Mouse (Mus musculus): ENCODE data around the gene Pitx1.

Gene Pitx1

DNA sequence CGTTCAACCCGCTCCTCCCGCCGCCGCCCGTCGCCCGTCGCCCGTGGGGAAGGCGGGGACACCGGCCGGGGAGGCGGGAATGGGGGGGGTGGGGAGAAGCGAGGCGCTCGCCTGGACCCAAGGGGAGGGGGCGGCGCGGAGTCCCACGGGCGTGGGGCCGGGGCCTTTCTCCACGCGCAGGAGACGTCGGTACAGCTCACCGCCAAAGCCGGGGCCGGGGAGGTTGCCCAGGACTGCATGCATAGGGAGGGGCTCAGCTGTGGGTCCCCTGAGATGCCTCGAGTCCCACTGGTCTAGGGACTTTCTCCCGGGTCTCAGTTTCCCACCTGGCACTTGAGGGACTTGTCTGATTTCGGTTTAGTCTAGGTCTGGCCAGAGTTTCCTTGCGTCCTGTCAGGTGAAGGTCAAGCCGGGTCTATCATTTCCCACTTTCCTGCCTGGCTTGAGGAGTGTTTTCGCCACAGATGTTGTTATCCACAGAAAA lies at the start of gene Pitx1:
Gene Pitx1, minus strand, starts transcription at position 51 of the 484 bp plus-strand sequence.
- DNase-seq (ENCODE audit: low read depth): no peak

DNA sequence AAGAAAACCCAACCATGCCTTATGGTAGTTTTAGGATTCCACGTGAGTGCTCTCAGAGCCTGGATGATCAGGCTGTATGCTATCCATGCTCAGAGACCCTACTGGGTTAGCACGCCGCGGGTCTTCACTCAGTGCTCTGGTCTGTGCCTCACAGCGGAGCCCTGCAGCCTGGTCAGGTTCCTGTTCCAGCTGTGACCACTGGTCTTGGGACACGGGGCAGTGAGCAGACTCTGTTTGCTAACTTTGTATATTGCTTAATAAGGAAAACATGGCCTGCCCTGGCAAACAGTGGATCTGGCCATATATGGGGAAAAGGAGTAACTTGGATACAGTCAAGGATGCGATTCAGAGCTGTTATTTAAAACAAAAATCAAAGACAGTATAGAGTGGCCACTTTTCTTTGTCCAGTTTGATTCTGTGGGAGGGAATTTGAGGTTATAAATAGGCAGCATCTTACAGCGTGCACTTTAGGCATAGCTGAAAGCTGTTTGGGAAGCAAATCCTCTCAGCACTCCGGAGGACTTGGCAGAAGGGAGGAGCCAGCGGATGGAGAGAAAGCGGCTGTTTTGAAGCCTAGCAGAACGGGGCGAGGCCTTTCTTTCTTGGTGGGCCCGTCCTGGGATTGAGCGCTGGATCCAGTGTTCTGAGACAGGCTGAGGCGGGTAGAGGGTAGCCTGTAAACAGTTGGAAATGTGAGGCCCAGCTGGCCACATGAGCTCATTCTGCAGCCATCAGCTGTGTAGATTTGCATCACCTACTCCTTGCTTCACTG lies 45.6 kb upstream of the Pitx1 start:
- no peak for DNase-seq (ENCODE audit: low read depth)

DNA sequence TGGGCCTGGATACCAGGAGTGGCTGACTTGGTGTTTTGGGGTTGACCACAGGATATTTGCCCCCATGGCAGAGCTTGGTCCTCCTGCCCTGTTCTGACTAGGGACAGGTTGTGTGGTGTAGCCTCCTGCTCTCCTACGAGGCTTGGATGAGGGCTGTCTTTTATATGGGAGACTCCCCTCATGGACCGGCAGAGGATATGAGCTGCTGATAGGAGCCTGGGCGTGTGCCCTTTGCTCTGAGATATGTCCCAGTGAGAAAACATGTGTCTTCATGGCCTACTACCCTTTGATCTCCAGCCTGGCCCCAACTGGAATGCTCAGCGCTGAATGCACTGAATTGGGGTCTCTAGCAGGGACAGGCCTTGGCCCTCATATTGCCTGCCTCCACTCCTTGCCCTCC lies 42.4 kb upstream of the Pitx1 start:
- no peak for DNase-seq (ENCODE audit: low read depth)

DNA sequence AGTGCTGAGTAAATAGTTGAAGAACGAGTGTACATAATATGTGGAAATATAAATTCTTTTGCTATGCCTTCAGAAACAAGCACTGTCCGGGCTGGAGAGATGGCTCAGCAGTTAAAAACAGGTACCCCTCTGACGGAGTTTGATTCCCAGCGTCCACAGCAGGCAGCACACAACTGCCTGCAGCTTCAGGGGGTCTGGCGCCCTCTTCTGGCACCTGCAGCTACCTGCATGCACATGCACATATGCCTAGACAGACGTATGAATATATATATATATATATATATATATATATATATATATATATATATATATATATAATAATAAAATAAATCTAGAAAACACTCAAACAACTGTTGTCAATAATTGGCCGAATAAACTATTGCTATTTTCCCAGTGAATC lies 35.4 kb upstream of the Pitx1 start:
- no peak for DNase-seq (ENCODE audit: low read depth)

DNA sequence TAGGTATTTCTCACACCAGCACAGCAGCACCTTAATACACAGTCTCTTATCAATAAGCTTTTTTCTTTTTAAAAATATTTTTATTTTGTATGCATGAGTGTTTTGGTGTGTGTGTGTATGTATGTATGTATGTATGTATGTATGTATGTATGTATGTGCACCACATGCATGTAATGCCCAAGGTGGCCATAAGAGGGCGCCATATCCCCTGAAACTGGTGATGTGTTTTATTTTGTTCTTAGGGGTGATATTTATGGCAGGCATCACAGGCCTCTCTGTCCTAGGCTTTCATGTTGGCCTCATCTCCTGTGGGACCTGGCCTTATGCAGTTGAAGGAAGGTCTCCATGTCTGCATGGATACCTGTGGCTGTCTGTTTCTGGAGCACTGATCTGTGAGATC lies 34.0 kb upstream of the Pitx1 start:
- DNase-seq (ENCODE audit: low read depth): no peak

DNA sequence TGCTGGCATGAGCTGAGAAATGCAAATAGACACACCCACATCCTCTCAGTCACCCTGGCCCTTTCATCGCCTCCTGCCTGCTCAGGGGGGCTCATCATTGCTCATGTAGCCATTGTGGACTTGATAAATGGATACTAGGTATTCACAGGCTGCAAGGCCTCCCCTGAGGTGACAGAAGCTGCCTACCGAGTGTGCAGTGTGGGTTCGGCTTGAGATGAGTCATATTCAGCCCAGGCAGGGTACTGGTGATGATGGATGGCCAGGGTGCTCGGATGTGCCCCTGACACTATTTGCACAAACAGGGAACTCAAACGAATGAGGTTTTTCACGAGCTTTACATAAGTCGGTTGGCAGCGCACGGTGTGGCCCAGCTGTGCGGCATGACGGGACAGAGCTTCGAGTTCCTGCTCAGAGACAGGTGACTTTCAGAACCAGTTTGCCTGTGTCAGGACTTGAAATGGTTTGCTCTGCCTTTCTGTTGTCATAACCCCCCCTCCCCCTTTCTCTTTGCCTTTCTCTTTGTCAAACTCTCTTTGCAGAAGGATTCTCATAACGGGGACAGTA lies 31.6 kb upstream of the Pitx1 start:
- DNase-seq (ENCODE audit: low read depth): no peak

DNA sequence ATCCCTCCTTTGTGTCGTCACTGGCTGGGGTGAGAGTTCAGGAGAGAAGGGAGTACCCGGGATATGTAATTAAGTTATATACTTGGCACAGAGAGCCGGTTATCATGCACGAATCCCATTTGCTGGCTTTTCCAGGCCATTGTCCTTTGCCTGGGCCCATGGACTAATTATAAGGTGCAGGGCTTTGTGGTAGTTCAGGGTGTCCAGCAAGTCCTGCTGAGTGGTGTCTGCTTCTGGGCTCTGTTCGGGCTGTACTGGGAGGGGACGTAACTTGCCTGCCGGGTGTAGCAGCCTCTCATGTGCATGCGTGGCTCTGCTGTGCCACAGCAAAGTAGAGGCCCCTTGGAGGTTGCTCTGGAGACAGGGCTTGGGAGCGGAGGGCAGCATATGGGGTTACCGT lies 24.5 kb upstream of the Pitx1 start:
- no peak for DNase-seq (ENCODE audit: low read depth)

DNA sequence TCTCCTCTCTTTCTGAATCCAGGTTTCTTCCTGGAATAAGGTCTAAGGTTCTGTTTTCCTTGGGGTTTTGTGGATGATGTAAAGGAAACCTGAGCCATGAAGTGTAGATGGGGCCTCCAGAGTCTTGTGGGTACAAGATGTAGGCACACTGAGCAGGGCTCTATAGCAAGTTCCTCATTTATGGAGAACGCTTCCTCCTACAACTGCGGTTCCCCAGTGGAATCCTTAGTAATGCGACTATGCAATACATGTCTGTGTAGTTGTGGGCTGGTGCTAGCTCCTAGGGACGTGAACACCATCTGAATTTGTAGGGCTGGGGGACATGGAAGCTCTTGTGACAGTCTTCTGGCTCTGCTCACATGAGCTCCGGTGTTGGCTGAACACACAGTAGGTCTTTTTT lies 22.5 kb upstream of the Pitx1 start:
- no peak for DNase-seq (ENCODE audit: low read depth)

DNA sequence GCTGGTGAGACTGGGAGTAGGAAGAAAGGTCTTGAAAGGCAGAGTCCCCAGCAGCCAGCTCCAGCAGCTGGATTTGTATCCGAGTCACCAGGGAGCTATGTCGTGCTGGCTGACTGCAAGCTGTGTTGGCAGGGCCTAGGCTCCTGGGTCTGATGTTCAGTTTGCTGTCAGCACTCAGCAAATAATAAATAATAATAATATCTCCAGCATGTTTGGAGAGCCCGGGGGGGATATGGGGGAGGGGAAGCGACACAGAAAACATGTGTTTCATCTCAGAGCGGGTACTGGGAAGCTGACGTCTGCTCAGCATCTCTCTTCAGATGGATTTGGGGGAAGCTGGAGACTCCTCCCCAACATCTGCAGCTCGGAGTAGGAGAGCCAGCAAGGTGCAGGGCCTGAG lies 19.8 kb upstream of the Pitx1 start:
- DNase-seq (ENCODE audit: low read depth): no peak

DNA sequence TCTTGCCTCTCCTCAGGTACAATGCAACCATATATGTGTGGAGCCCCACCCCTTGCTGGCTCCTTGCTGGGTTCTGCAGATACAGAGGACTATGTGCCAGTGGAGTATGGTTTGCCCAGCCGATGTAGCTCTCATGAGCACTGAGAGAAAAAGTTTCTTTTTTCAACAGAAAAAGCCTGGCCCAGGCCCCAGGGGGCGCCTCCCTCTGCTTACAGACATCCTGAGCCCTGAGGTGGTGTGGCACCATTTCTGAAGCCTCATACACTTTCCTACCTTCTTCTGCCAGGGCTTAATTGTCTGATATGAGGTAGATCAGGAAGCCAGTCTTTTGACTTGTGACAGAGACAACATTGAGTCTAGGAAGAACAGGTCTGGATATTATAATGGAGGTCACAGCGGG lies 16.2 kb upstream of the Pitx1 start:
- no peak for DNase-seq (ENCODE audit: low read depth)

DNA sequence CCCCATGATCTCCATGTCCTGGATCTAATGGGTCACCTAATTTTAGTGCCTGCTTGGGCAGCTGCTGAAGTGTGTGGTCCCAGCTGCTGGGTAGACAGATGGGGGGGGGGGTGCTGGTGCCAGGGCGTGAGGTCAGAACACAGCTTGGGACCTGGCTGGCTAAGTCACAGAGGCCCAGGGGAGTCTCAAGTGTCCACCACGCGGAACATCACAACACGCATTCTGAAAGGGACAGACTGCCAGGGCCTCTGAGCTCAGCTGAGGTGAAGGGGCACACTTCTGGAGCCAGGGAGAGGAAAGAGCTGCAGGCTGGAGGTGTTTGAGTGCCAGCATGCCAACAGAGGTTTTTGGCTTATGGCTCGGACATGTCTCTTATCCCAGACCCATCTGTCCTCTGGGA lies 14.7 kb upstream of the Pitx1 start:
- no peak for DNase-seq (ENCODE audit: low read depth)

DNA sequence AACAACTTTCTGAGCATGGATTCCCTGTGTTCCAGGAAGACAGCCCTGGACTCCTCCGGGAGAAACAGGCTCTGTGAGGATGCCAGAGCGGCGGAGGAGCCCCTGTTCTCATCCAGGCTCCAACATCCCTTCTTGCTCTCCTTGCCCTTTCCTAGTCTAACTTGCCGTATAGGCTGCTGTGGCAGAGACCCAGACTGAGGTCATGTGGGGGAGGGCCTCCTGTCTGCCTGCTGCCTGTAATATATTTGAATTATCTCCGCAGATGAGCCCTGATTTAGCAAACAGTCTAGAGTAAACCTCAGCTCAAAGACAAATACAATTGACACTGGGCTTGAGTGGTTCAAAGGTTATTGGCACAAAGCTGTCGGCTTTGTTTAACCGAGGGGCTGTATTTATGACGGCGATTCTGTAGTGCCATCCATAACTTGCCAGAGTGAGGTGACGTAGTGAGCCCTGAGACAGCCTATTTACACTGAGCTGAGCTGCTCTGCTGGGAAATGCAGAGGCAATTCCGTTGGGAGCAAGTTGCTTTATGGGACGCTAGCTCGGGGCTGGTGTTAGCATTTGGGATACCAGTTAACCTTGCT lies 12.7 kb upstream of the Pitx1 start:
- no peak for DNase-seq (ENCODE audit: low read depth)

DNA sequence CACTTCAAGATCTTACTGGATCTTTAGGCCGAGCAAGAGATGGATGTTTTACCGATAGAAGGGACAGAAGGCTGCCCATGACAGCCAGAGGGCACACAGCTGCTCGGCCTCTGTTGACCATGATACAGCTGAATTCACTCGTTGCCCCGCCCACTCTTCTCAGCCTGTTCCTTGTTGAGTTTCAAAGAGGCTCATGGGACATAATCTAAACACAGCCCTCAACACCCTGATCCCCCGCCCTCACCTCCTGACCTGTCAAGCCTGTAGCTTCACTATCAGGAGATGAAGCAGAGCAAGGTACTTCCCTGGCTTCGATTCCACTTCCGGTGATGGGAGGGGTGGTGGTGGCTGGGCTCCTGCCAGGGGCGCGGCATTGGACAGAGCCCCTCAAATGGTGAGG lies 11.8 kb upstream of the Pitx1 start:
- no peak for DNase-seq (ENCODE audit: low read depth)

DNA sequence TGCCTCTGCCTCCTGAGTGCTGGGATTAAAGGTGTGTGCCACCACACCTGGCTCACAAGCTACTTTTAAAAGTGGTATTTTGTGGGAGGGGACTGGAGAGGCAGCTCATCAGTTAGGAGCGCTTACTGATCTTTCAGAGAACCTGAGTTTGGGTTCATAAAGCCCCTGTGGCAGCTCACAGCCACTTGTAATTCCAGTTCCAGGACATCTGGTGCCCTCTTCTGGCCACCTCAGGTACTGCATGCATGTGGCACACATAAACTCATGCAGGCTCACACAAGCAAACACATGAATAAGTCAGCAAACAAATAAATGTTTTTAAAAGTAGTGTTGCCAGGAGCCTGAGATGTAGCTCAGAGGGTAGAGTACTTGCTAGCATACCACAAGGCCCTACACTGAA lies 7.7 kb upstream of the Pitx1 start:
- no peak for DNase-seq (ENCODE audit: low read depth)

DNA sequence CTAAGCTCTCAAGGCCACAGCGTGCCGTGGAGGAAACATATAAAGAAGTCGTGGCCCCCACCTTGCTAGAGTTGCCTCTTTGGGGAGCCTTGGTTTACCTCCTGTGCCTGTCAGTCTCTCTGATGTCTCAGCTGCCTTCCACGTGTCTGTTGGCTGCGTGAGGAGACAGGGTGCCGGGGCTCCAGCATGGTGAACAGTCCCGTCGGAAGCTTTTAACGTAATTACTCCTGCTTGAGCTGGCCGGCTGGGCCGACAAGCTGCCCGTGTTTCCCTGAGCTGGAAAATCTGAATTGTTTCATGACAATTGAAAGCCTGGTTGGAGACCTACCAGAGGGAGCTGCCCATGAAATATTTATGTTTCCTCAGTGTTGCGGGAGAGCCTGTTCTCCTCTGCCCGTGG lies 4.2 kb upstream of the Pitx1 start:
- DNase-seq (ENCODE audit: low read depth): no peak

DNA sequence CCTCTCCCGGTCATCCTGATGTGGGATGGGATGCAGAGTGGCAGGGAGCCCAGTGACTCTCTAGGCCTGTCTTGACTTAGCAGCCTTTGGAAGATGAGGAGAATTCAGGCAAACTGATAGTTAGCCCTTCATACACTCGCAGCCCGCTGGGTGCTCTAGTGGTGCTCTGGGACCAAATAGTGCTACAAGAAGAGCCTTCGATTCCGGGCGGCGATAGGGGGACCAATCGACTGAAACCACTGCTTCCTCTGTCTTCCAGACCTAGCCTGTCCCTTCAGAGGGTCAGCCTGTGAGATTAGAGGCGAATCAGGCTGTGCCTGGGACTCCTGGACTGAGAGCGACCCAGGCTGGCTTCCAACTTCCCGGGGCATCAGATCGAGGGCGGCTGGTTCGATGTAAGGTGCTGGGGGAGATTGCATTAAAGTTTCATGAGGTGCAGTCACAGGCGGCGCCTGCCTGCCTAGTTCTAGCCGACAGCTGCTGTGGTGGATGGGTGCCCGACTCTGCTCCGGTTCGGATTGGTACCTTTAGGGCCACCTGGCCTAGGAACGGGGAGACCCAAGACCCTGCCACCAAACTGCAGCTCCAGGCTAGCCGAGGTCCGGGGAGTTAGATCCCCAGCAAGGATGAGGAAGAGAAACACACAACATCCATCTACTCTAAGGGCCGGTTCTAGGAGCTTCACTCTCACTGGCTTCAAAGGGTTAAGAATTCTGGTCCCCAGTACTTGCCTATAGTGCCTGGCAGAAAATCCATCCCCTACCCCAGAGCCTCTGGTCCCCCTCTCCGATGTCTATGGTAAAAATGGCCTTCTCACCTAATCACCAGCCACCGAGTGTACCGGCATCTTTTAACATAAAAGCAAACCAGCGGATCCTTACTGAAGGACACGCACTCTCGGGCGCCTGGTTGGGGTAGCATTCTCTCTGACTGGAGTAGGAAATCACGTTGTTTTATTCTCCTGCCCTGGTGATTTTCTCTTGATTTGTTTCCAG lies 1.1 kb upstream of the Pitx1 start:
- DNase-seq (ENCODE audit: low read depth): no peak

DNA sequence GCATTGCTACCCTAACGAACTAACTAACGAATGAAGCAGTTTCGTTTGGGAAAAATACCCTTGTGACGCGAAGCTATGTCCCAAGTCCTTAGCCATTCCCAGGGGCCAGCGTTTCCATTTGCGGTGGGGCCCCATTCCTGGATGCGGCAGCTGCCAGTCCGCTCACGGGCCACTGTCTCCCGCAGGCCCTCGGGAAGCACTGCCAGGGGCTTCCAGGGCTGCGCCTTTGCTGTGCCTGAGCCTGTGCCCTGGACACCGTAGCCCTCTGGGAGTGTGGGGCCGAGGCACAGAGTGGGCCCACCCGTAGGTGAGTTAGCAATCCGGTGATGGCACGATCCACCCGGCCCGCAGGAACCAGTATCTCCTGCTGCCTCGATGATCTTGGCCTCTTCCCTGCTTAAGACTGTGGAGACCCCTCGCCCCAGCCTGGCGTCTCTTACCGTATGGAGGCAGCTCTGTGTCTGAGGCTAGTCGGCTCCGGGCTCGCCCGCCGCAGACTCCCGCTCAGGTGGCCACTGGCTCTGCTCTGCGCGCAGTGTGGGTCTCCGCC lies 369 bp downstream of the Pitx1 start:
- DNase-seq (ENCODE audit: low read depth): no peak

DNA sequence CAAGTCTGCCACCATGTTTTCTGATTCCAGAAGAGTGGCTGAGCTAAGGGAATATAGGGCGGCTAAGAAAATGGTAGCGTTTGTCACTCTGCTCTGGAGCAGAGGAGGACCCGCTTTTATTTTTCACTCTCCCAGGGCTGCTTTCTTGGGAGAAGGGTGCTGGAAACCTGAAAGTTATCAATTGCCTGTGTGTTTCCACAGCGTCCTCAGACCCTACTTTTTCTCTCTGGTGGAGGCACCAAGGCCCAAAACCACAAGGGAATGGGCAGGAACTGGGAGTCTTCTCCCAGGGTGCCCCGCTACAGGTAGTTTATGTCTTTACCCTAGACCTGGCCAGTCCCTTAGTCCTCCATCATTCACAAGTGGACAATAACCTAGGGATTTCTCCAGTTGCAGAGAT lies 1.3 kb downstream of the Pitx1 start:
- no peak for DNase-seq (ENCODE audit: low read depth)

DNA sequence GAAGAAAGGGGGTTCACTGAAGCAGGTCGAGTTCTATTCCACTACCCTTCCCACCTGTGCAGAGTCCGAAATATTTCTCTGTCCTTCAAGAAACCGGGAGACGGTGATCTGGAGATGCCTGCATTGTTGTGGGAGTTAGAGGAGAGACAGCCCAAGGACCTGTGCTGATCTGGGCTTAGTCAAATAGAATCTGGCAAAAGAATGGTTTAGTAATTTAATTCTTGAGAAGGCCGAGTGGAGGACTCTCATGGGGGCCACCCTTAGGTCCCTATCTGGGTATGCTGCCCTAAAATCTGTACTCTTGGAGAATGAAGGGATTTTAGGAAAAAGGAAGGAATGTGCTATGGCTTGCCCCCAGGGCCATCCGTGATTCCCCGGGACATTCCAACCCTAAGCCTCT lies 2.1 kb downstream of the Pitx1 start:
- DNase-seq (ENCODE audit: low read depth): no peak

DNA sequence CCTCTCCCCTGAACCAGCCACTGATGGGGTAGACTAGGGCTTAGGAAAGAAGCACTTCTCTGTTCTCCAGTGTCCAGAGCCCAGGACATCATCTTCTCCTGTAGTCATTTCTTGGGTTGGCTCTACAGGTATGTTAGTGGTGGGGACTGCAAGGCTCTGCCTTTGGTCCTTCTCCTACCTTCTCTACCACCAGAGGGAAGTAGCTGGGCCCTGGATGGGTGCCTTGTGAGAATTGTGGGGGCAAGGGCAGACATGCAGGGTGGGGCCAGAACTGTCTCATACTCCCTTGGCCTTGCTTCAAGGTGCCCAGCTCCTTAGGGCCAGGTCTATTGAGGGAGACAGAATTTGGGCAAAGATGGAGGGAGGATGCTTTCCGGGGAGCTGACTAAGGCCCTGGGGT lies 3.4 kb downstream of the Pitx1 start:
- DNase-seq (ENCODE audit: low read depth): no peak

DNA sequence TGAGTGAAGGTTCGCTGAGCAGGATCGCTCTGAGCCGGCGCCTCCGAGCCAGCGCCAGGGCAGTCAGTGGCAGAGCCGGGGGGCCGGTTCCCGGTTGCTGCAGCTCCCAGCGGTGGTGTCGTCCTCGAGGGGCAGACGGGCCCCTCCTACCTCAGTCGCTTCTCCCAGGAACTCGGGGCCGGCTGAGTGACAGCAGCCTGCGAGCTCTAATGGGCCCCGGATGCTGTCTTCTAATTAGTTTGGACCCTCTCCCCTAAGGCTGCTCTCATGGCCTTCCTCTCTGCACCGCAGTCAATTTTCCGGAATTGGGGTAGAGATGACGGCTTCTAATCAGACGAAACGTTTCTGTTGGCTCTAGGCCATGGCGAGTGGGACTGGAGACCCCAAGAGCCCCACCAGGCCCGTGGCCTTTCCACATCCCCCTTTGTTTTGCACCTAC lies 4.3 kb downstream of the Pitx1 start:
- no peak for DNase-seq (ENCODE audit: low read depth)
